28 mouse cellular contexts compared by ENCODE assay signal in genomic region chr13:99158773-99159172, GRCm38 (mm10). TPM values are rescaled to one million over a fixed set of nuclear protein-coding genes. Genes with fewer than 3 reads are reported as not detected.
DNase-seq lines count a peak whose midpoint lies in the region; ATAC-seq and TF ChIP-seq lines count a peak whose summit lies in the region.
"Had no signal": no experiment of that assay in that cellular context is flagged by ENCODE, and none has a peak within 500 bp of the region (broad histone marks: within the 10 kb centered on the region; RNA-seq: fewer than 3 reads in every experiment).

No protein-coding gene starts in this region.

- intact Hi-C loops in left cerebral cortex, adult 2 months (cut with DNase I): no loop called here
- intact Hi-C loops in left cerebral cortex, postnatal 4 days (cut with DNase I): loop anchor here (10.0 kb wide), 1 partner anchor 156 kb away; no protein-coding TSS in a partner anchor

- H3K27ac ChIP-seq in left cerebral cortex, adult 2 months: peak overlapping the region; percentile 5; the same call in 1 of the 2 replicates
- H3K27ac ChIP-seq: embryonic facial prominence, embryonic 12.5 days; embryonic facial prominence, embryonic 15.5 days; heart, embryonic 15.5 days; hindbrain, embryonic 14.5 days; hindbrain, postnatal 0 days had no signal

- H3K27me3 ChIP-seq in C2C12 (ENCODE audit: control insufficient read depth, insufficient read depth, insufficient read length): no peaks in the 10 kb centered on the region
- H3K27me3 ChIP-seq: embryonic facial prominence, embryonic 12.5 days; embryonic facial prominence, embryonic 15.5 days; heart, embryonic 12.5 days; heart, embryonic 15.5 days had no signal

- no peak for TF ChIP-seq CTCF in left cerebral cortex, adult 2 months (IDR thresholded peaks at IDR 0.05)
- TF ChIP-seq CTCF in C2C12 (IDR thresholded peaks at IDR 0.05; ENCODE audit: control insufficient read depth, insufficient read depth, insufficient read length): no peak

- H3K36me3 ChIP-seq in C2C12 (ENCODE audit: control insufficient read depth, insufficient read depth): no peaks in the 10 kb centered on the region
- H3K36me3 ChIP-seq: embryonic facial prominence, embryonic 12.5 days; embryonic facial prominence, embryonic 15.5 days; heart, embryonic 12.5 days; heart, embryonic 15.5 days had no signal

- DNase-seq in left cerebral cortex, adult 2 months (ENCODE audit: extremely low spot score in 1 of 2, low spot score in 2 of 2): no peak
- no peak for DNase-seq in left cerebral cortex, postnatal 4 days
- no peak for DNase-seq in layer of hippocampus, adult 8-10 months (ENCODE audit: low spot score in 2 of 2)
- no peak for DNase-seq in urinary bladder, postnatal 14 days (ENCODE audit: low spot score)
- DNase-seq in kidney, postnatal 4 days: no peak
- DNase-seq: adrenal gland, postnatal 10 days; adrenal gland, postnatal 36 days; B cell, adult 2 months; cerebellum, adult 18-20 months; cerebellum, adult 9-11 months; cerebellum, postnatal 25 days; forebrain, postnatal 0 days; gastrocnemius, postnatal 36 days; heart, adult 18-20 months; heart, postnatal 10 days; heart, postnatal 4 days had no signal

- no peak overlapping the region for H3ac ChIP-seq in C2C12 (ENCODE audit: control insufficient read depth, insufficient read length, low read depth)

- H3K79me2 ChIP-seq in C2C12 (ENCODE audit: control insufficient read depth, insufficient read depth): no peaks in the 10 kb centered on the region

- H3K79me3 ChIP-seq in C2C12 (ENCODE audit: low read depth): no peaks in the 10 kb centered on the region

- 0 out of 2 replicates have a peak, but pooled peaks have one; percentile 5 for ATAC-seq in granulocyte monocyte progenitor cell, adult 5-6 weeks (replicated peaks; ENCODE audit: poor library complexity, severe bottlenecking)
- ATAC-seq: CD4-positive, CD25-positive, alpha-beta regulatory T cell, adult 4 months; forebrain, embryonic 14.5 days; forebrain, postnatal 0 days; hindbrain, postnatal 0 days; inflammation-experienced regulatory T-cells, adult 6 months; intestine, embryonic 16.5 days had no signal

- H3K4me3 ChIP-seq in left cerebral cortex, adult 2 months: no peak overlapping the region
- no peak overlapping the region for H3K4me3 ChIP-seq in C2C12 (ENCODE audit: insufficient read depth, poor library complexity, severe bottlenecking)
- H3K4me3 ChIP-seq: embryonic facial prominence, embryonic 12.5 days; embryonic facial prominence, embryonic 15.5 days; heart, embryonic 12.5 days; heart, embryonic 15.5 days had no signal

TF ChIP-seq in C2C12, 6 proteins besides CTCF, POLR2A, EP300 and RAD21:
- TF ChIP-seq MYOD1 (IDR thresholded peaks at IDR 0.05; ENCODE audit: control insufficient read depth, insufficient read length, low read depth) (peak; percentile 94), FOSL1 (IDR thresholded peaks at IDR 0.05; ENCODE audit: insufficient read depth, low read length, poor library complexity, severe bottlenecking) (peak; percentile 21), CEBPB (IDR thresholded peaks at IDR 0.05; ENCODE audit: low read depth) (no peak)

RNA-seq across cellular contexts. Expression of gene Zfp366, which starts 25.9 kb away (rescaled TPM):
- 1 to 10 TPM; 3.1 to 4.1 TPM for total RNA-seq in left cerebral cortex, adult 2 months (2021)
- total RNA-seq in left cerebral cortex, postnatal 4 days (2021): 1 to 10 TPM; 4.3 to 4.7 TPM
- not detected for polyA plus RNA-seq in C2C12 (2012; fragmentation: generic; extraction: Trizol)
- total RNA-seq in granulocyte monocyte progenitor cell, adult 5-6 weeks (2014; fragmentation: Nextera tagmentation): not detected in 2 replicates
- under 0.01 TPM in 1 of 2 replicates, not detected in the other for total RNA-seq in granulocyte monocyte progenitor cell, adult 5-6 weeks (2017)
- 1 to 10 TPM; 3.7 to 4.9 (median 3.9) TPM for total RNA-seq in layer of hippocampus, adult 8-10 months (2022)

Comparison
In these comparisons a context has a peak if more than half of its experiments do, and no peak if none do; other contexts are left out.
1. RNA of gene Zfp366, which starts 25.9 kb away (total RNA-seq): 4.3 to 4.7 TPM in left cerebral cortex, postnatal 4 days, 3.1 to 4.1 TPM in left cerebral cortex, adult 2 months and 3.7 to 4.9 TPM in layer of hippocampus, adult 8-10 months; under 0.01 TPM in granulocyte monocyte progenitor cell, adult 5-6 weeks; every median in the first group is over 4 times any median in the second.